Mouse (Mus musculus): ENCODE results near the gene Ntm. TPM values are rescaled to one million over a fixed set of nuclear protein-coding genes. Genes with fewer than 3 reads are reported as not detected.
A peak's percentile ranks its signal among the peaks of the same experiment; 100 is the strongest.

Ntm gene
- polyA plus RNA-seq, 1 experiment from 2014 or later: 125 TPM

DNA sequence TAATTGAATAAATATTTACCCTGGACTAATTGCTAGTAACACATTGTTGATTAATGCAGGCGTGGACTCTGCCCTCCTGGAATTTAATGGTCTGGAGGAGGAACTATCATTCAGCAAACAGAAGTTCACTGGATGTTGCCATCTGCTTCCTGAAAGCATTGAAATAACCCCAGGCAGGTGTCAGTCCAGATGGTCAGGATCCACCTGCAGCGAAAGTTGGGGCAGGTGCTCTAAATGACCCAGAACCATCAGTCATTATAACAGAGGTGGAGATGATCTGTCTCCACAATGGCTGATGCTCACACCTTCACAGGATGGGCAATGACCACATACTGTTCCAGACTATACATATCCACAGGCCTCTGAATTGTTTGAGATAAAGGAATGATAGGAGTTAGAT lies 426.5 kb downstream of the Ntm start:
- Histone ChIP-seq H3K9me3 (no peaks in the 10 kb centered on the region), H3K4me1 (replicated peaks) (peaks cover 13% of the 10 kb centered on the region), H3K9ac (replicated peaks) (no peak overlapping the region), H3K4me3 (replicated peaks) (no peak overlapping the region), H3K4me2 (replicated peaks) (no peak overlapping the region), H3K27me3 (no peaks in the 10 kb centered on the region), H3K27ac (no peak overlapping the region), H3K36me3 (no peaks in the 10 kb centered on the region)
- 91% methylated on average over 2 of the region's 2 CpGs for WGBS
- ATAC-seq: no peak

DNA sequence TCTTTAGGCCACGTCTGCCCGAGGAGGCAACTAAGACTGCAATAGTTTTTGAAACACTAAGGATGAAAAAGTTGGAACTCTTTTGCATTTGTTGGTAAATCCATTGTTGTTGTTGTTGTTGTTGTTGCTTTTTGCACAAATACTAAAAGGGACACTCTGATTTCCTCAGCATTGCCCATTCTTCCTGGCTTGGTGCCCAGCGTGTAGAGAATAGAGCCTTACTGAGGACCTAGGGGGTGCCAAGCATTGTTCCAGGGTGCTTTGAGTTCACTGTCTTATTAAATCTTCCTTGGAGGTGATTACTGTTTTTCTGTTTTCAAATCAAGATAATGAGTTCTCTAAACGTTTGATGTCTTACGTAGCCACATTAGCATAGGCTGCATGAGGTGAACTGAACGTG lies 428.2 kb downstream of the Ntm start:
- Histone ChIP-seq H3K36me3 (no peaks in the 10 kb centered on the region), H3K4me1 (replicated peaks) (peaks cover 13% of the 10 kb centered on the region), H3K27me3 (no peaks in the 10 kb centered on the region), H3K4me2 (replicated peaks) (no peak overlapping the region), H3K27ac (no peak overlapping the region), H3K9me3 (no peaks in the 10 kb centered on the region), H3K9ac (replicated peaks) (no peak overlapping the region), H3K4me3 (replicated peaks) (no peak overlapping the region)
- WGBS: 58% methylated on average over 6 of the region's 6 CpGs
- no peak for ATAC-seq

DNA sequence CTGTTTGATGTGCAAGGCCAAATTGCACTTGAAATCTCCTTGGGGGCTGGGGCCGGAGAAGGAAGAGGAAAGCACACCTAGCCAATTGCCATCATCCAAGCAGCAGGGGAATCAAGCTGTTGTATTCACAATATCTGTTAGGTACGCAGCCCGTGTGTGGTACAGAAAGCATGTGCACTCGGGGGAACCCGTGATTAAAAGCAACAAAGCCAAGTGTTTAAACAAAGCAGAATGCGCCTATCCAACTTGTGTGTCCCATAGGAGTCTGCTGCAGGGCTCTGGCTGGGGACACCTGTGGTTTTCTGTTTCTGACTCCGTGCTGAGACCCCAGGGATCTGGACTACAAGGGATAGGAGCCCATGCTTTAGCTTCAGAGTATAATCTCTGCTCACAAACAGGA lies 428.6 kb downstream of the Ntm start:
- Histone ChIP-seq H3K36me3 (no peaks in the 10 kb centered on the region), H3K27me3 (no peaks in the 10 kb centered on the region), H3K9ac (replicated peaks) (no peak overlapping the region), H3K4me2 (replicated peaks) (no peak overlapping the region), H3K9me3 (no peaks in the 10 kb centered on the region), H3K4me1 (replicated peaks) (peaks cover 13% of the 10 kb centered on the region), H3K27ac (no peak overlapping the region), H3K4me3 (replicated peaks) (no peak overlapping the region)
- no peak for ATAC-seq
- WGBS: 36% methylated on average over 7 of the region's 7 CpGs

DNA sequence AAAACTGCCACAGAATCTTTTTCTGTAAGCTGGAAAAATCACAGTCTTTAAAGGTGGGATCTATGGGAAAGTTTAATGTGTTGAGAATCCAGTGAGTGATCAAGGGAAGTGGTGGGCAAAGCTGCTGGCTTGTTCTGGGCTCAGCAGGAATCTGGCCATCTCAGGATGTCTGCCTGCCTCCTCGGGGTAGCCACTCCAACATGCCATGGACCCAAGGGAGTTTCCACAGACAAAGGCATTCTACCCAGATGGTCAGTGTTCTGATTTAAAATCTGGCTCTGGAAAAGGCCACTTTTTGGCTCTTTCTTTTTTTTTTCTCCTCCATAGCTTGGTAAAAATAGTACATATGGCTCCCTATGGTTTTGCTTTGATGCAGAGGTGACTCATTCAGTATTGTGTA lies 429.4 kb downstream of the Ntm start:
- WGBS: 42% methylated on average over 1 of the region's 1 CpGs
- Histone ChIP-seq H3K4me1 (replicated peaks) (peaks cover 13% of the 10 kb centered on the region), H3K27ac (no peak overlapping the region), H3K27me3 (no peaks in the 10 kb centered on the region), H3K36me3 (no peaks in the 10 kb centered on the region), H3K4me3 (replicated peaks) (no peak overlapping the region), H3K4me2 (replicated peaks) (no peak overlapping the region), H3K9me3 (no peaks in the 10 kb centered on the region), H3K9ac (replicated peaks) (no peak overlapping the region)
- ATAC-seq: no peak

DNA sequence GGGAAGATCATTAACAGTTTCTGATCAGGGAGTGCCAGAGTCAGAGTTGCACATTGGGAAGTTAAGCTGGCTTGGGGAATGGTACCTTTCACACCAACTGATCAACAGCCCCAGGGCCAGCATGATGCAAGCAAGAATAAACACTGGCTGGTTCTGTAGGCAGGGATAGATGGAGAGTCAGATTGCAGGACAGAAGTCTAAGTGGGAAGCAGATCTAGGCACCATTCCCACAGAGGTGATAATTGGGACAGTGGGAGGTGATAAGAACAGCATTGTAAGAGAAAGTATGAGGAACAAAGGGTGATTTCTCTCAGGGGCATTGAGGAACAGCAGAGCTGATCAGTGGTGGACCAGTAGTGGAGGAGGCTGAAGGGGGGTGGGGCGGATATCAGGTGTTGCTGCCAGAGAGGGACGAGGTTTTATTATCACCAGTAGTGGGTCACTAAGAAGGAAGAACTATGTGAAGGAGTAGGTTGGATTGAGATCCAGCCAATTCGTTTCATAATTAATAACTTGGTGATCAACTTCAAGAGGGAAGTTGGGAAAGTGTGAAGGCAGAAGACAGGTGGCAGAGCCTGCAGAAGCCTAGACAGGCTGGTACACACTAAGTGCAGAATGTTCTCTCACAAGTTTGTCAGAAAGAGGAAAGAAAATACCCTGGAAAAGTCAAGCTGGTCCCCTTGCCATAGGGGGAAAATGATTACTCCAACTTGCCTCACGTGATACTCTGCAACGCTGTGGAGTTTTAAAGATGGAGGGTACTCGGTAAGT lies 431.6 kb downstream of the Ntm start:
- H3K36me3 ChIP-seq: no peaks in the 10 kb centered on the region
- 89% methylated on average over 6 of the region's 6 CpGs for WGBS

DNA sequence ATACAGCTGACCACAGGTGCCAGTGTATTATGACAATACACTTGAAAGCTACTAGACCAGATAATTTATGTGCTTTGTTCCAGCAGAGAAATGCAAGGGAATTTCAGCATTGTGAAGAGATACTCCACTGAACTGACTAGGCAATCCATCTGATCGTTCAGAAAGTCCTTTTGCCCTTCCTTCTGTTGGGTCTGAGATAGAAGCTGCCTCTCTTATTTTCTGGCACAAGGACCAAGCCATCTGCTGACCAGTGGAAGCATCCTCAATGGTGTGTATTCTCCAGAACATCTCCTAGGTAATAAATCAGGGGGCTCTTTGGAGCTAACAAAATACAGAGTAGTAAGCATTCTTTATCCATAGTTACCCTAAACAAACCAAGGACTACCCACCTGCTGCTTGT lies 438.8 kb downstream of the Ntm start:
- H3K4me3 ChIP-seq (replicated peaks): no peak overlapping the region
- no peaks in the 10 kb centered on the region for H3K9me3 ChIP-seq
- H3K4me2 ChIP-seq (replicated peaks): no peak overlapping the region
- H3K27me3 ChIP-seq: peaks cover 19% of the 10 kb centered on the region
- no peak for ATAC-seq
- H3K36me3 ChIP-seq: no peaks in the 10 kb centered on the region
- no peak overlapping the region for H3K9ac ChIP-seq (replicated peaks)
- H3K4me1 ChIP-seq (replicated peaks): peaks cover 13% of the 10 kb centered on the region
- H3K27ac ChIP-seq: 0 out of 2 replicates have a peak overlapping the region, but pooled peaks have one; percentile 51
- 68% methylated on average over 1 of the region's 1 CpGs for WGBS

More for the DNA sequence above, 431.6 kb downstream of the Ntm start:
- H3K9me3 ChIP-seq: no peaks in the 10 kb centered on the region
- peaks cover 13% of the 10 kb centered on the region for H3K4me1 ChIP-seq (replicated peaks)
- no peak overlapping the region for H3K27ac ChIP-seq
- H3K4me3 ChIP-seq (replicated peaks): no peak overlapping the region
- no peak for ATAC-seq
- no peak overlapping the region for H3K9ac ChIP-seq (replicated peaks)
- no peak overlapping the region for H3K4me2 ChIP-seq (replicated peaks)
- H3K27me3 ChIP-seq: no peaks in the 10 kb centered on the region

DNA sequence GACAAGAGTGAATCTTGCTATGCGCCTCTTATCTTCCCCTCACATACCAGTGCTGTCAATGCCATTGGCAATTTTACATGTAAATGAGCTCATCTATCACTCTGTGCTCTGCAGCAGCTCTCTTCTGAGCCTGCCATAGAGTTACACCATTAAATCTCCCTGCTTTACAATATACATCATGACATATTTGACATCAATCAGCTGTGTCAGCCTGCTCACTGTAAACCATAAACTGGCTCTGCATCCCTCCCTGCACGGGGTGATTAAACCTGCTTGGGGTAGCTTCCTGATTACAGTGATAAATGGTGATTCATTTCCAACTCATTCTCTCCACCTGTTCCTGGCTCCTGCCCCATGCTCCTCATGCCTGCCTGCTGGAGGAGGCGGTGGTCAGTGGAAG lies 439.7 kb downstream of the Ntm start:
- WGBS: 60% methylated on average over 3 of the region's 3 CpGs
- H3K9me3 ChIP-seq: no peaks in the 10 kb centered on the region
- H3K27me3 ChIP-seq: peaks cover 25% of the 10 kb centered on the region
- no peak overlapping the region for H3K4me3 ChIP-seq (replicated peaks)
- no peak overlapping the region for H3K9ac ChIP-seq (replicated peaks)
- H3K27ac ChIP-seq: peak overlapping the region; percentile 51
- H3K4me2 ChIP-seq (replicated peaks): no peak overlapping the region
- H3K4me1 ChIP-seq (replicated peaks): peaks cover 15% of the 10 kb centered on the region
- no peaks in the 10 kb centered on the region for H3K36me3 ChIP-seq
- peak; percentile 82 for ATAC-seq

DNA sequence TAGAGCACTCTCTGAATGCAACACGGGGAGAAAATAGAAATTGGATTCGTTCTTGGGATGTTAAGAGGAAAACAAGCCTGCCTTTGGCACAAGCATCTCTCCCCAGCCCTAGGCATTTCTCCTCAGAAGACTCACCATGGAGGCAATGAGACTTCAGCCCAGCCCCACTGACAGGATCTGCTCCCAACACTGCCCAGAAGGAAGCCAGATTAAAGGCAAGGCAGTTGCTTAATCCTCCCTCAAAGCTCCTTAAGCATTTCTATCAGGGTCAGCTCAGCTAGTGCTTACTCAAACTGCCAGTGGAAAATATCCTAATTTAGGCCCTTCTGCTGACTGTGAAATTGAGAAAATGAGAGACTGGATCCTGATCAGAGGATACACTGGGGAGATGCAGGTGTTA lies 443.8 kb downstream of the Ntm start:
- no peaks in the 10 kb centered on the region for H3K9me3 ChIP-seq
- peaks cover 38% of the 10 kb centered on the region for H3K27me3 ChIP-seq
- H3K36me3 ChIP-seq: no peaks in the 10 kb centered on the region
- no peak overlapping the region for H3K4me3 ChIP-seq (replicated peaks)
- WGBS: 56% methylated on average over 2 of the region's 2 CpGs
- ATAC-seq: no peak
- H3K9ac ChIP-seq (replicated peaks): no peak overlapping the region
- H3K4me2 ChIP-seq (replicated peaks): no peak overlapping the region
- H3K27ac ChIP-seq: 0 out of 2 replicates have a peak overlapping the region, but pooled peaks have one; percentile 55
- peaks cover 31% of the 10 kb centered on the region for H3K4me1 ChIP-seq (replicated peaks)

DNA sequence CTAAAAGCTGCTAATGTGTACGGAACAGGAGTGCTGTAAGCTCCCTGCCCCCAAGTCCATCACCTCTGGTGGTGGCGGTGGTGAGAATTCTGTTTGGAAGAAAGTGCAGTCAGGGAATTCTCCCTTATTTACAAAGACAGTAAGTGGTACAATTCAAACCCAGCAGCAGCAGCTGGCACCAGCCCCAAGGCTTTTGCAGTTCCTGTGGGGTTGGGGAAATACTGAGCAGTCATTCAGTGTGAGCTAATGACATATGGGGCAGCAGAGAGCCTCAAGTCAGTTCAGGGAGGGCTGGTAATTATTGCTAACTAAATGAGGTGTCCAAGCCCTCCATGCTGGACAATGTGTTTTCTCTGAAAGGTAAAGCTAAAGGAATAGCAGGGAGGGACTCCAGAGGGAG lies 446.3 kb downstream of the Ntm start:
- peaks cover 25% of the 10 kb centered on the region for H3K4me1 ChIP-seq (replicated peaks)
- no peaks in the 10 kb centered on the region for H3K9me3 ChIP-seq
- WGBS: 56% methylated on average over 2 of the region's 2 CpGs
- H3K4me2 ChIP-seq (replicated peaks): no peak overlapping the region
- H3K4me3 ChIP-seq (replicated peaks): no peak overlapping the region
- H3K36me3 ChIP-seq: no peaks in the 10 kb centered on the region
- peaks cover 47% of the 10 kb centered on the region for H3K27me3 ChIP-seq
- H3K9ac ChIP-seq (replicated peaks): no peak overlapping the region
- no peak for ATAC-seq
- no peak overlapping the region for H3K27ac ChIP-seq

DNA sequence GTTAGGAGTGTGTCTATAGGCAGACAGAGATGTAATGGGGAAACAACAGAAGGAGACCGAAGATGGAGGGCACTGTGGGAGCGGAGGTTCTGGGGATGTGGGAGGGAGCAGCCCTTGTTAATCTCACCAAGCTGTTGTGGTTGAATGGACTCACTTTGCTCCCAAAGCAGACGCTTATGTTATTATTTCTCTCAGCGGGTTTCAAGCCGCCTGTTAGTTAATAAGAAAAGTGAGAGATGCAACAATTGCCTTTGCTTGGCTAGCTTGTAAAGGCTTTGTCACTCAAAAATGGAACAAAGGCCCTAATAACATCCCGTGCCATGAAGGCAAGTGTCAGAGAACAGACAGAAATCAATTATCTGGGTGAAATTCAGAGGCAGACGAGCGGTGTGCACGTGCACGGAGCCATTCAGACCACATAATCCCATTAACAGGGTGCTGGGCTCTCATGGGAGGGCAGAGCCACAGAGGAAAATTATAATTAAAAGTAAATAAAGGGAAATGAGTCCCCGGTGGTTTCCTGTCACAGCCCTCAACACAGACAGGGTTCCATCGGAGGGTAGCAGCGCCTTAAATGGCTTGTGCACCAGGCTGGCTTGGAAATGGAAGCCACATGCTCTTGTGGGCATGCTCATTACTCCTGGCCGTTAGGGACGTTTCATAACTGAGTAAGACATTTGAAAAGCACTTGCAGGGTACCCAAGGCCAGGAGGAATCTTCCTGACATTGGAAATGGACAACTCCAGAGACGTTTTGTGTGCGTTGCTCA lies 448.2 kb downstream of the Ntm start:
- Histone ChIP-seq H3K9ac (replicated peaks) (no peak overlapping the region), H3K9me3 (no peaks in the 10 kb centered on the region), H3K36me3 (no peaks in the 10 kb centered on the region), H3K27me3 (peaks cover 41% of the 10 kb centered on the region), H3K4me1 (replicated peaks) (peaks cover 25% of the 10 kb centered on the region), H3K4me3 (replicated peaks) (0 out of 2 replicates have a peak overlapping the region, but pooled peaks have one; percentile 1), H3K4me2 (replicated peaks) (peak overlapping the region; percentile 16), H3K27ac (peak overlapping the region; percentile 47; the same call in 1 of the 2 replicates)
- peak; percentile 90 for ATAC-seq
- 18% methylated on average over 17 of the region's 17 CpGs for WGBS

DNA sequence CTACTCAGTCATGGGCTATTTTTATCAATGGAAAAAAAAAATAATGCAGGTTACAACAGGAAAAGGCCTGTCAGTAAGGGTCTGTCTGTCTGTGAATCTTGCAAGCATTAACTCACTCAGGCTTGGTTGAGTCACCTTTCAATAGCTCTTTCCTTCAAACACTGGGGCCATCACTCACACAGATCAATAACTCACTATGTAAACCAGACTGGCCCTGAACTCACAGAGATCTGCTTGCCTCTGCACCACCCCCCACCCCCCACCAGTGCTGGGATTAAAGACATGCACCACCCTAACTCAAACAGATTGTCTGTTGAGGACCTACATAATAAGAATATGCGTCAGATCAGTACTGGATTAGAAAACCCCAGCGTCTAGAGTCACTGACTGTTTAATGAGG lies 466.9 kb downstream of the Ntm start:
- Histone ChIP-seq H3K36me3 (no peaks in the 10 kb centered on the region), H3K9me3 (no peaks in the 10 kb centered on the region), H3K9ac (replicated peaks) (no peak overlapping the region), H3K4me1 (replicated peaks) (no peaks in the 10 kb centered on the region), H3K27me3 (no peaks in the 10 kb centered on the region), H3K4me3 (replicated peaks) (no peak overlapping the region), H3K27ac (no peak overlapping the region), H3K4me2 (replicated peaks) (no peak overlapping the region)
- 30% methylated on average over 2 of the region's 2 CpGs for WGBS
- ATAC-seq: no peak

DNA sequence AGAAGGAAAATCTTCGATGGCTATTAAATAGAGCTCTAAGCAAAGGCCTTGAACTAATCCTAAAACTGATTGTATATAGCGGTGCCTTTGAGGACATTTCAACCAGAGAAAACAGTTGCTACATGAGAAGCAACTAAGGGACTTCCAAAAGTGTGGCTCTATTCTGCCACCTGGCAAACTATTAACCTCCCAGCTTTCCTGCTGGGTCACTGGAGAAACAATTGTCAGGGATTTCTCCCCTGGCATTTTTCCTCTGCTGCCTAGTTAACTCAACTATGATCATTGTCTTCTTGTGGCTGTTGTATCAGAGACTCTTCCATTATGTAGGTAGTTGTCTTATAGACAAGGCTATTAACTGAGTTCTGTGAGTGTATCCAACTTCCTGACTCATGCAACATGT lies 480.7 kb downstream of the Ntm start:
- Histone ChIP-seq H3K4me1 (replicated peaks) (peaks cover 11% of the 10 kb centered on the region), H3K9ac (replicated peaks) (no peak overlapping the region), H3K36me3 (no peaks in the 10 kb centered on the region), H3K27me3 (no peaks in the 10 kb centered on the region), H3K4me3 (replicated peaks) (no peak overlapping the region), H3K9me3 (no peaks in the 10 kb centered on the region), H3K27ac (no peak overlapping the region), H3K4me2 (replicated peaks) (no peak overlapping the region)
- WGBS: 92% methylated on average over 2 of the region's 2 CpGs
- no peak for ATAC-seq
